Mouse (Mus musculus) ES-E14 (cell line): Measurements from ENCODE around the gene Prox2.

Source experiments
- CHD2 ChIP-seq: IDR thresholded peaks from 2 replicates; pipeline ENCODE4 v1.6.1; 2014; ENCODE audit warnings: mild to moderate bottlenecking, low read depth, low read length, inconsistent platforms
- HCFC1 ChIP-seq: IDR thresholded peaks from 2 replicates; pipeline ENCODE4 v1.6.1; 2012; ENCODE audit warnings: low read length, inconsistent platforms, borderline replicate concordance; ENCODE audit not compliant: insufficient read depth

DNA sequence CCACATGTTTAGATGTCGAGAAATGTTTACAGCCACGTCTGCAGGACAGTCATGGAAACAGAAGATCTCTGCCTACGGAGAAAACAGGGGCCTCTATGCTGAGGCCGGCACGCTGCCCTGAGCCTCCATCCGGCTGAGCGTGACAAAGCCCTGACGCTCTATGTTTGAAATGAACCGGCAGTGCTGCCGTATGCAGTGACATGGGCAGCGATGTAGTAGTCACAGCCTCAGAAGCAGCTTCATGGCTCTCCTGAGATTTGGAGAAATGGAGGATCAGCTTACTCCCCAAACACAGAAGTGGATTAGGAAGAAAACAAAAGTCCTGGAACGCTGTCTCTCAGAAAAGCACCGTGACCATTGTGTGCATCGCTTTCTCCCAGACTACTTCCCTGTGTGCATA is 9.6 kb downstream of the Prox2 start:
- no peak for TF ChIP-seq HCFC1
- TF ChIP-seq CHD2 = no peak
